Mouse (Mus musculus) lung, embryonic 16.5 days (tissue): Measurements from ENCODE around the gene Vdac1. TPM values are rescaled to one million over a fixed set of nuclear protein-coding genes. Genes with fewer than 3 reads are reported as not detected.
A peak's percentile ranks its signal among the peaks of the same experiment; 100 is the strongest.

Experiments used
- ATAC-seq: fragments of 200-750 bp; cut with Nextera tagmentation; 2 replicates; pipeline ENCODE4 v1.8.0; 2017; ENCODE audit warnings: low read depth, mild to moderate bottlenecking, moderate library complexity
- H3K27ac ChIP-seq: fragments of 300-500 bp; sonication (generic); 2 replicates; pipeline ENCODE4 v1.5.1; 2014; ENCODE audit warnings: mild to moderate bottlenecking, control low read depth, low read length
- H3K27me3 ChIP-seq: fragments of 300-500 bp; sonication (generic); 2 replicates; pipeline ENCODE4 v1.6.1; 2014; ENCODE audit warnings: low read depth, low read length, mixed read lengths; ENCODE audit not compliant: control insufficient read depth, insufficient read depth
- H3K36me3 ChIP-seq: fragments of 300-500 bp; sonication (generic); 2 replicates; pipeline ENCODE4 v1.6.1; 2014; ENCODE audit warnings: low read length; ENCODE audit not compliant: control insufficient read depth, insufficient read depth
- H3K4me1 ChIP-seq: fragments of 300-500 bp; sonication (generic); replicated peaks from 2 replicates; pipeline ENCODE4 v1.6.1; 2014; ENCODE audit warnings: low read length, mixed read lengths; ENCODE audit not compliant: control insufficient read depth, insufficient read depth
- H3K4me2 ChIP-seq: fragments of 300-500 bp; sonication (generic); 2 replicates; pipeline ENCODE4 v1.6.1; 2014; ENCODE audit warnings: low read depth, low read length, control low read depth
- H3K4me3 ChIP-seq: fragments of 300-500 bp; sonication (generic); 2 replicates; pipeline ENCODE4 v1.5.1; 2014; ENCODE audit warnings: mild to moderate bottlenecking, low read length, control low read depth
- H3K9ac ChIP-seq: fragments of 300-500 bp; sonication (generic); 2 replicates; pipeline ENCODE4 v1.6.1; 2014; ENCODE audit warnings: low read length, control low read depth
- H3K9me3 ChIP-seq: fragments of 300-500 bp; sonication (generic); 2 replicates; pipeline ENCODE4 v1.6.1; 2016; ENCODE audit warnings: low read length; ENCODE audit not compliant: control insufficient read depth
- WGBS: fragments of 180-500 bp; shearing (Covaris S2); extraction: QIAGEN DNeasy Blood & Tissue Kit; methylation state at CpG from one replicate; pipeline ENCODE4 v1.1.7; 2014; 5-methylcytosine and 5-hydroxymethylcytosine counted together
- polyA plus RNA-seq: library from polyadenylated mRNA; unstranded; fragments of >200 nt; fragmentation: Nextera tagmentation; extraction: Ambion mirVana; gene quantifications from 2 replicates; pipeline ENCODE4 v1.2.1, GENCODE M21; 2015

Gene Vdac1
- polyA plus RNA-seq, 1 experiment from 2014 or later: 264 TPM

DNA sequence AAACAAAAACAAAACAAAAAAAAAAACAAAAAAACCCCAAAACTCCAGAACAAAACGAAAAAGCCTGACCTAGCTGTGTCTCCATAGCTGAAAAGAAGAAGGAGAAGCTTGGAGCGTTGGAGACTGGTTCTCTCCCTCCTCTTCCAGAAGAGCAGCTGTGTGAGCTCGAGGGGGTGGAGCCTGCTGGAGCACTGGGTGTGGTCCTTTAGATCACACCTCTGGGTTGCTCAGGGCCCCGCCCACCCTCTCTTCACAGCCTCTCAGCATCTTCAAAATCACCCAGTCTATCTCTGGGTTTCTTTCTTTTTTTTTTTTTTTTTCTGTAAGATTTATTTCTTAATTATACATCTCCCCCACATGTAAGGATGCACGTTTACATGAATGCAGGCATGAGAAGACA is 58.6 kb downstream of the Vdac1 start:
- Histone ChIP-seq H3K27ac (no peak overlapping the region), H3K27me3 (no peaks in the 10 kb centered on the region), H3K9me3 (no peaks in the 10 kb centered on the region), H3K4me3 (no peak overlapping the region), H3K4me1 (no peaks in the 10 kb centered on the region), H3K36me3 (no peaks in the 10 kb centered on the region), H3K4me2 (no peak overlapping the region), H3K9ac (no peak overlapping the region)
- 39% methylated on average over 5 of the region's 5 CpGs for WGBS
- no peak for ATAC-seq

DNA sequence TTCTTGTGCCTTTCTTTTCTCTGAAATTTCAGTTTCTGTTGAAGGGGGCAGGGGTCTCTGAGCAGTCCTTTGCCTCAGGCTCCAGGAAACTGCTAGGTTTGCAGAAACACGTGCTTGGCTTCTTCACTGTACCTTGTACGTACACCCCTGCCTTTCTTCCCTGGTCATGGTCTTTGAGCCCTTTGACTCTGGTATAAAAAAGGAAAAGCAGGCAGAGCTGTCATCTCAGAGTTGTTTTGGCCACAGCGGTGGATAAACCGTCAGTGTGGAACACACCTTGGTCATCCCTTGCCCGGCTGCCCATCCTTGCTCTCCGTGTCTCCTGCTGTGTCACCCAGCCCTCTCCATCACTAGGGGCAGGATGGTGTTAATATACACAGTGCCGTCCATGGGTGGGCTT is 59.2 kb downstream of the Vdac1 start:
- WGBS: 75% methylated on average over 7 of the region's 7 CpGs
- no peaks in the 10 kb centered on the region for H3K4me1 ChIP-seq
- no peak overlapping the region for H3K9ac ChIP-seq
- no peak overlapping the region for H3K4me3 ChIP-seq
- H3K27ac ChIP-seq: no peak overlapping the region
- no peaks in the 10 kb centered on the region for H3K27me3 ChIP-seq
- no peak for ATAC-seq
- H3K4me2 ChIP-seq: no peak overlapping the region
- H3K9me3 ChIP-seq: no peaks in the 10 kb centered on the region
- no peaks in the 10 kb centered on the region for H3K36me3 ChIP-seq

DNA sequence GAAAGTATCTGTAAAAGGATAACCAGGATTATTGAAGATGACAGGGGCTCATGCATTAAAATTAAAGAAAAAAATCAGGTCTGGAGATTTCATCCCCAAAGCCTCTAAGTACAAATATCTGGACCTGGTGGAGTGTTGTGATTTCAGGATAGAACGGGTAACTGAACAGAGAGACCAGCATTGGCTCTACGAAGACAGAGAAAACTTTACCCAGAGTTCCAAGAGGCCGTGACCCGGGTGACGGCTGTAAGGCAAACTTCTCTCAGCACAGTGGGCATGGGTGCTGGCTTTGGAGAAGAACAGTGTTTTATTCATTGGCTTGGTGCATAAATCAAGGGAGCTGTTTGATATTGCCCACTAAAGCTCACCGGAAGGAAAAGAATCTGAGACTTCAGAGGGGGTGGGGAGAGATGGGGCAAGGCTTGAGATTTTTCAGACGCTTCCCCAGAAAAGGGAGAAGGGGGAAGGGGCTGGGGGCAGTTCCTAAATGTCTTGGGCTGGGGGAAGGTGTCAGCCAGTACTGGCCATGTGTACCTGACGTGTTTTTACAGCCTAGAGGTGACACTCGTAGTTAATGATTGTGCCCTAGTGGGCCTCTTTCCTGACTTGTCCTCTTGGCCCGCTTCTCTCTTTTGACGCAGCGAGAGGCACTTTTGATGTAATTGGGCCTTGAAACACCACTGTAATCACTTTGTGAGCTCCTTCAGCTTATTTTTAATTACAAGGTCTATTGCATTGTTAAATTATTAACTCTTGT is 59.8 kb downstream of the Vdac1 start:
- H3K36me3 ChIP-seq: no peaks in the 10 kb centered on the region
- no peak overlapping the region for H3K9ac ChIP-seq
- H3K4me1 ChIP-seq: no peaks in the 10 kb centered on the region
- H3K9me3 ChIP-seq: no peaks in the 10 kb centered on the region
- no peak overlapping the region for H3K4me2 ChIP-seq
- no peaks in the 10 kb centered on the region for H3K27me3 ChIP-seq
- WGBS: 58% methylated on average over 12 of the region's 12 CpGs
- ATAC-seq: no peak
- H3K27ac ChIP-seq: no peak overlapping the region
- no peak overlapping the region for H3K4me3 ChIP-seq

DNA sequence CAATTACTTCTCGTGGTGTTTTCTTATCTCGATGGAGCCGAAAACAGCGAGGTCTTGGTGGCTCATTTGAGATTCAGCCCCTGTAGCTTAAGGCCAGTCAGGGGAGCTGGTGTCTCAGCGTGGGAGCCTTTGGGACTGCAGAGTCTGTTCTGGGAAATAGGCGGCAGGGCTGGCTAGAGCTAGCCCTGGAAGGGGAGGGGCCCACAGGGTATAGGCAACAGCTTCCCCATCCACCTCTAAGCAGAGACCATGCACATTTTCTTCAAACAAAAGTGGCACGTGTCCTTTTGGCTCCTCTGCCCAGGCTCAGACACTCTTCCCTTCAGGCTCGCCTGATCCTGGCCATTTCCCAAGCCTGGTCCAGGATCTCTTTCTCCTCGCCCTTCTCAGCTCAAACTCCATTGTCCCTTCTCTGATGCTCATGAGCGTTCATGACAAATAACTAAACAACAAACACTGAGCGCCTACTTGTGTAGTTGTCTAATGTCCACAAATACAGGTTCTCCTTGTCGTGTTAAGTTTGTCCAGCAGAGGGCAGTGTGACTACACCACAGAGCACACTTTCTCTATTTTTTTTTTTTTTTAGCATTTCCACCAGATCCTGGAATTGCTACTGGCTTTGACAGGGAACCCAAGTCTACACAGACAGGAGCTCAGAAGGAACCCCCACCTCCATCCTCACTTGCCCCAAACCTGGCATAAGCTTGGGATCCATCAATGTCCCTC is 60.6 kb downstream of the Vdac1 start:
- Histone ChIP-seq H3K4me1 (no peaks in the 10 kb centered on the region), H3K27me3 (no peaks in the 10 kb centered on the region), H3K4me2 (no peak overlapping the region), H3K27ac (no peak overlapping the region), H3K9me3 (no peaks in the 10 kb centered on the region), H3K9ac (no peak overlapping the region), H3K4me3 (no peak overlapping the region), H3K36me3 (no peaks in the 10 kb centered on the region)
- 0 out of 2 replicates have a peak, but pooled peaks have one; percentile 21 for ATAC-seq
- 27% methylated on average over 12 of the region's 12 CpGs for WGBS

DNA sequence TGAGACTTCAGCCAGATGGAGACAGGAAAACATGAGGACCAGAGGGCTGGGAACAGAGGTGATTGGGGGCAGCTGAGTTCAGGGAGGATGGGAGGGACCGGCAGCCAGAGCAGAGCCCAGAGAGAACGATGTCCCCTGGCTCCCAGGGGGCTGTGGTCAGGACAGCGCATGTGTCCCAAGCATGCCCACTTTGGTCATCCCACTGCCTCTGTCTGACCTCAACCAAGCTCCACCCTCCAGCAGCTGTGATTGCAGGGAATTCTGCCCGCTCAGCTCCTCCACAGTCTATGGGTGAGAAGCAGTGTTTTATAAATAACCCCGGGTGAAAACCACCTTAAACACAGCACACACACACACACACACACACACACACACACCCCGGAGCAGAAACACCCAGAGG is 68.8 kb downstream of the Vdac1 start:
- no peak overlapping the region for H3K4me2 ChIP-seq
- H3K36me3 ChIP-seq: no peaks in the 10 kb centered on the region
- H3K9ac ChIP-seq: no peak overlapping the region
- 62% methylated on average over 6 of the region's 6 CpGs for WGBS
- no peaks in the 10 kb centered on the region for H3K27me3 ChIP-seq
- no peaks in the 10 kb centered on the region for H3K4me1 ChIP-seq
- no peak overlapping the region for H3K27ac ChIP-seq
- no peaks in the 10 kb centered on the region for H3K9me3 ChIP-seq
- no peak overlapping the region for H3K4me3 ChIP-seq
- no peak for ATAC-seq

DNA sequence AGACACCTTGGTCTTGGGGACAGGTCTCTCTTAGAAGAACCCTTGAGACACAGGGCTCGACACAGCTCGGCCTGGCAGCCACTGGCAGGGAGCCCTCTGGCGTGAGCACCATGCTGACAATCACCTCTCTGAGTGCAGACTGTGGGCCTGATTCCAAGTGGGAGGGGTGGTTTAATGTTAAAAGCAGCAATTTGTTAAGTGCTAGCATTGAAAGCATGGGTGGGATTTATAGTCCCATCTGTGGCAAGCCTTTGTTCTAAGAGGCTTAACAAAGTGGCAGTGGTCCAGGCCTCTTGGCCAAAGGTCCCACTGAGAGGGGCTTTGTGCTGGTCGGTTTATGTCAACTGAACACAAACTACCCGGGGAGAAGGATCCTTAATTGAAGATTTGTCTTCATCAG is 70.9 kb downstream of the Vdac1 start:
- no peak overlapping the region for H3K9ac ChIP-seq
- H3K4me2 ChIP-seq: no peak overlapping the region
- no peak overlapping the region for H3K4me3 ChIP-seq
- H3K27ac ChIP-seq: no peak overlapping the region
- no peaks in the 10 kb centered on the region for H3K9me3 ChIP-seq
- H3K4me1 ChIP-seq: no peaks in the 10 kb centered on the region
- no peaks in the 10 kb centered on the region for H3K27me3 ChIP-seq
- ATAC-seq: 0 out of 2 replicates have a peak, but pooled peaks have one; percentile 24
- H3K36me3 ChIP-seq: no peaks in the 10 kb centered on the region
- WGBS: 18% methylated on average over 5 of the region's 5 CpGs

DNA sequence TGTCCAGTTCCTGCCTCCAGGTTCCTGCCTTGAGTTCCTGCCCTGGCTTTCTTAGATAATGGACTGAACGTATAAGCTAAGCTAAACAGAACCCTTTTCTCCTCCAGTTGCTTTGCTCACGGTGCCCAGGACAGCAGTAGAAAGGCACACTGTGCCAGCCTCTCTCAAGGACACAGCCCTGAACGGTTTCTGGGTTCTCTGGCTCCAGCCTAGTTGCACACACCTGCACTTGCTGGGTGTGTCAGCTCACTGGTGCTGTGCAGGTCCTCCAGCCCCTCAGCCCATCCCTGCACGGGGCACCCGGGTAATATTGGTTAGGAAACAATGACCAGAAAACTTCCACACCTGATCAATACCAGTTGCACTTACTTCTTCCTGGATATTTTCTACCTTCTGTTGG is 71.5 kb downstream of the Vdac1 start:
- Histone ChIP-seq H3K4me1 (no peaks in the 10 kb centered on the region), H3K9me3 (no peaks in the 10 kb centered on the region), H3K36me3 (no peaks in the 10 kb centered on the region), H3K4me3 (no peak overlapping the region), H3K27me3 (no peaks in the 10 kb centered on the region), H3K4me2 (no peak overlapping the region), H3K27ac (no peak overlapping the region), H3K9ac (no peak overlapping the region)
- no peak for ATAC-seq
- 84% methylated on average over 5 of the region's 5 CpGs for WGBS

DNA sequence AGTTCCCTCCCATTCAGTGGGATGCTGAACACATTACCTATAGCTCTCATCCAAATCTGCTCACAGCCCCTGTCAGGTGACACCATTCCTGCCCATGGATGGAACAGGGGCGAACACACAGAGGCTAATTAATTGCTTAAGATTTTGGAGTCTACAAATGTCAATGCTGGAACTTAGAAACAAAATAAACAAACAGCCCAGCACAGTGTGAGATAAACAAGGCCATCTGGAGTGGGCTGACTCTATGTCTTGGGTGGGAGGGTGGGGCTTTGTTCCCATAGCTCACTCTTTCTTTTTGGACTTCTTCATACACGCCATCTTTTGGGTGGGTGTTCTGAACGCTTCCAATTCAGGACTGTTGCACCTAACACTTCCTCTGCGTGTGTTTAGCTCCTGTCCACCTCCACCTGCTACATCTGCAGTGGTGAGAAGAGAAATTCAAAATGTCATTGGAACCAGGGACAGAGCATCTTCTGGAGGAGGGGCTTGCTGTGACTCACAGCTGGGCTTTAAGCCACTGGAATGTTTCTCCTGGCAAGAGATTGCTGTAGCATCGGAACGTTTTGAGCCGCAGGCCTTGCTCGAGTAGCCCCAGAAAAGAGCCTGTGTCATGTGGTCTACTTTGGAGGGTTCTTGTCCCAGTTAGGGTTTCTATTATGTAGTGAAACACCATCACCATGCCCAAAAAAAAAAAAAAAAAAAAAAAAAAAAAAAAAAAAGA is 72.6 kb downstream of the Vdac1 start:
- no peak overlapping the region for H3K9ac ChIP-seq
- no peak overlapping the region for H3K4me2 ChIP-seq
- ATAC-seq: peak; percentile 71
- H3K27ac ChIP-seq: no peak overlapping the region
- H3K27me3 ChIP-seq: no peaks in the 10 kb centered on the region
- H3K9me3 ChIP-seq: no peaks in the 10 kb centered on the region
- H3K4me3 ChIP-seq: no peak overlapping the region
- no peaks in the 10 kb centered on the region for H3K36me3 ChIP-seq
- no peaks in the 10 kb centered on the region for H3K4me1 ChIP-seq
- WGBS: 68% methylated on average over 8 of the region's 8 CpGs

DNA sequence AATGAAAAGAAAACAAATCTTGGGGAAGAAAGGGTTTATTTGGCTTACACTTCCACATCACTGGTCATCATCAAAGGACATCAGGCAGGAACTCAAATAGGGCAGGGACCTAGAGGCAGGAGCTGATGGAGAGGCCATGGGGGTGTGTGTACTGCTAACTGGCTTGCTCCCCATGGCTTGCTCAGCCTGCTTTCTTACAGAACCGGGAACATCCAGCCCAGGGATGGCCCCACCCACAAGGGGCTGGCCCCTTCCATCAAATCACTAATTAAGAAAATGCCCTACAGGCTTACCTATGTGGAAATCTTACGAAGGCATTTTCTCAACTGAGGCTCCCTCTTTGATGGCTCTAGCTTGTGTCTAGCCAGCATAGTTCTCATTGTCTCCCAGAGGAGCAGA is 73.1 kb downstream of the Vdac1 start:
- 71% methylated on average over 2 of the region's 2 CpGs for WGBS

More for the DNA sequence above, 73.1 kb downstream of the Vdac1 start:
- Histone ChIP-seq H3K9me3 (no peaks in the 10 kb centered on the region), H3K4me3 (no peak overlapping the region), H3K4me2 (no peak overlapping the region), H3K27ac (no peak overlapping the region), H3K9ac (no peak overlapping the region), H3K4me1 (no peaks in the 10 kb centered on the region), H3K36me3 (no peaks in the 10 kb centered on the region), H3K27me3 (no peaks in the 10 kb centered on the region)
- ATAC-seq: no peak
